12 mouse cellular contexts compared by ENCODE assay signal in the genomic region with DNA sequence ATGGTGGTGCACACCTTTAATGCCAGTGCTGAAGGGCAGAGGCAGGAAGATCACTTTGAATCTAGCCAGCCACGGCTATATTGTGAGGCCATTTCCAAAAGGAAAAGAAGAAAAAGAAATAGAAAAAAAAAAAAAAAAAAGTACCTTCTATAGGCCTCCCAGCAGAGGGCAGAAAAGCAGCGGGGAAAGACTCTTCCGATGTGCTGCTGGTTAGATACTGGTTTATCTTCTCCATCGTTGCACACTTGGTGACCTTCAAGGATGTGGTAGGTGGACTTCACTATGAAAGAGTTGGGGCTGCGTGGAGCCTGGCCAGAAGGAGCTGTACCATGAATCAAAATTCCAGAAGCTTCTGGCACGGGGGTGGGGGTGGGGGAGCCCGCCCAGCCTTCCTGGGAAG. TPM values are rescaled to one million over a fixed set of nuclear protein-coding genes. Genes with fewer than 3 reads are reported as not detected.
DNase-seq lines count a peak whose midpoint lies in the region; ATAC-seq and TF ChIP-seq lines count a peak whose summit lies in the region.
"Had no signal": no experiment of that assay in that cellular context is flagged by ENCODE, and none has a peak within 500 bp of the region (broad histone marks: within the 10 kb centered on the region; RNA-seq: fewer than 3 reads in every experiment).

No protein-coding gene starts in this region.

- no peak overlapping the region for H3K9ac ChIP-seq in hindbrain, embryonic 14.5 days
- no peak overlapping the region; the same call in 1 of the 2 replicates for H3K9ac ChIP-seq in midbrain, postnatal 0 days (replicated peaks; ENCODE audit: low read length, poor library complexity, severe bottlenecking)
- H3K9ac ChIP-seq in midbrain, embryonic 13.5 days (replicated peaks) = no peak overlapping the region
- H3K9ac ChIP-seq in MEL (ENCODE audit: control insufficient read depth, low read depth, low read length, poor library complexity, severe bottlenecking) = no peak overlapping the region
- H3K9ac ChIP-seq: limb, embryonic 15.5 days had no signal

- peak; percentile 69 for TF ChIP-seq CTCF in midbrain, postnatal 0 days (IDR thresholded peaks at IDR 0.05)
- peak; percentile 34 to 57 (median 41); a peak in 5 of 6 replicates for TF ChIP-seq CTCF in MEL (IDR thresholded peaks at IDR 0.05 in 2 of 3, conservative IDR thresholded peaks at IDR 0.05 in 1 of 3; ENCODE audit: control insufficient read depth in 1 of 3, insufficient read depth in 1 of 3, low read depth in 2 of 3, low read length in 3 of 3, poor library complexity in 1 of 3, severe bottlenecking in 1 of 3)

- no peak for ATAC-seq in hindbrain, embryonic 14.5 days (ENCODE audit: low FRiP score)
- ATAC-seq in midbrain, postnatal 0 days (ENCODE audit: low FRiP score) = no peak
- ATAC-seq in midbrain, embryonic 13.5 days = no peak
- peak; percentile 57; the same call in 1 of the 2 replicates for ATAC-seq in megakaryocyte-erythroid progenitor cell, adult 5-6 weeks (replicated peaks; ENCODE audit: low FRiP score, low TSS enrichment, poor library complexity, severe bottlenecking)

- TF ChIP-seq EP300 in MEL (IDR thresholded peaks at IDR 0.05; ENCODE audit: low read depth in 1 of 2, low read length in 2 of 2) = no peak

- TF ChIP-seq RAD21 in MEL (IDR thresholded peaks at IDR 0.05; ENCODE audit: low read depth, low read length) = peak; percentile 68

- whole genome bisulfite sequencing in hindbrain, embryonic 14.5 days = 16% methylated on average over 6 of the region's 7 CpGs
- WGBS in hindbrain, embryonic 10.5 days = 23% methylated on average over 7 of the region's 7 CpGs
- 13% methylated on average over 7 of the region's 7 CpGs for WGBS in midbrain, postnatal 0 days
- WGBS in midbrain, embryonic 13.5 days = 25% methylated on average over 7 of the region's 7 CpGs

- TF ChIP-seq POLR2A in MEL (IDR thresholded peaks at IDR 0.05; ENCODE audit: control insufficient read depth in 1 of 2, insufficient read depth in 1 of 2, low read depth in 1 of 2, low read length in 2 of 2, poor library complexity in 1 of 2) = no peak

- H3K9me3 ChIP-seq in hindbrain, embryonic 14.5 days (ENCODE audit: control insufficient read depth, low read length) = no peaks in the 10 kb centered on the region
- 0 out of 2 replicates have a peak, but pooled peaks cover 4% of the 10 kb centered on the region for H3K9me3 ChIP-seq in hindbrain, embryonic 10.5 days
- no peaks in the 10 kb centered on the region for H3K9me3 ChIP-seq in midbrain, postnatal 0 days (ENCODE audit: low read length)
- H3K9me3 ChIP-seq in midbrain, embryonic 13.5 days = no peaks in the 10 kb centered on the region
- no peaks in the 10 kb centered on the region for H3K9me3 ChIP-seq in MEL (replicated peaks; ENCODE audit: insufficient read depth, low read length)
- H3K9me3 ChIP-seq: limb, embryonic 15.5 days had no signal

- H3K27ac ChIP-seq in hindbrain, embryonic 14.5 days = no peak overlapping the region
- no peak overlapping the region for H3K27ac ChIP-seq in hindbrain, embryonic 10.5 days
- no peak overlapping the region for H3K27ac ChIP-seq in midbrain, postnatal 0 days (ENCODE audit: low read depth, low read length)
- H3K27ac ChIP-seq in midbrain, embryonic 13.5 days = no peak overlapping the region
- no peak overlapping the region for H3K27ac ChIP-seq in MEL (ENCODE audit: control insufficient read depth, low read depth, low read length)
- H3K27ac ChIP-seq: limb, embryonic 15.5 days had no signal

- no peaks in the 10 kb centered on the region for H3K4me1 ChIP-seq in hindbrain, embryonic 14.5 days (replicated peaks; ENCODE audit: control insufficient read depth, insufficient read depth, low read length)
- no peaks in the 10 kb centered on the region for H3K4me1 ChIP-seq in hindbrain, embryonic 10.5 days (replicated peaks)
- no peaks in the 10 kb centered on the region for H3K4me1 ChIP-seq in midbrain, postnatal 0 days (ENCODE audit: insufficient read depth, low read length)
- no peaks in the 10 kb centered on the region for H3K4me1 ChIP-seq in midbrain, embryonic 13.5 days (replicated peaks)
- H3K4me1 ChIP-seq in MEL (ENCODE audit: control insufficient read depth in 1 of 2, insufficient read depth in 2 of 2, low read length in 2 of 2) = no peaks in the 10 kb centered on the region

- DNase-seq in hindbrain, embryonic 14.5 days (ENCODE audit: low spot score) = peak; percentile 56
- DNase-seq in hindbrain, embryonic 10.5 days (ENCODE audit: low spot score) = no peak
- DNase-seq in midbrain, postnatal 0 days (ENCODE audit: low spot score) = peak; percentile 56
- DNase-seq in MEL (ENCODE audit: low read depth, low spot score) = peak; percentile 25
- no peak for DNase-seq in heart, postnatal 36 days
- no peak for DNase-seq in left cerebral cortex, postnatal 4 days
- DNase-seq: adrenal gland, postnatal 10 days had no signal

- H3K4me2 ChIP-seq in hindbrain, embryonic 14.5 days (replicated peaks) = no peak overlapping the region
- no peak overlapping the region for H3K4me2 ChIP-seq in midbrain, postnatal 0 days (ENCODE audit: low read depth, low read length, poor library complexity, severe bottlenecking)
- H3K4me2 ChIP-seq in midbrain, embryonic 13.5 days (replicated peaks) = no peak overlapping the region
- H3K4me2 ChIP-seq: limb, embryonic 15.5 days had no signal

- intact Hi-C loops in heart, postnatal 36 days (cut with DNase I) = loop anchor here (1.0 to 5.0 kb wide), 2 partner anchors 101 to 233 kb away; no protein-coding TSS in a partner anchor
- intact Hi-C loops in left cerebral cortex, postnatal 4 days (cut with DNase I) = no loop called here

- H3K36me3 ChIP-seq in hindbrain, embryonic 14.5 days (replicated peaks; ENCODE audit: control insufficient read depth, insufficient read depth) = no peaks in the 10 kb centered on the region
- H3K36me3 ChIP-seq in hindbrain, embryonic 10.5 days = no peaks in the 10 kb centered on the region
- H3K36me3 ChIP-seq in midbrain, postnatal 0 days (ENCODE audit: insufficient read depth, low read length) = no peaks in the 10 kb centered on the region
- H3K36me3 ChIP-seq in midbrain, embryonic 13.5 days = no peaks in the 10 kb centered on the region
- H3K36me3 ChIP-seq in MEL (ENCODE audit: control insufficient read depth in 1 of 2, insufficient read depth in 2 of 2, low read length in 2 of 2) = no peaks in the 10 kb centered on the region
- H3K36me3 ChIP-seq: limb, embryonic 15.5 days had no signal

- no peak overlapping the region for H3K4me3 ChIP-seq in hindbrain, embryonic 14.5 days (replicated peaks; ENCODE audit: low read length)
- no peak overlapping the region for H3K4me3 ChIP-seq in hindbrain, embryonic 10.5 days
- no peak overlapping the region for H3K4me3 ChIP-seq in midbrain, postnatal 0 days (ENCODE audit: low read depth, low read length)
- no peak overlapping the region for H3K4me3 ChIP-seq in midbrain, embryonic 13.5 days (replicated peaks)
- H3K4me3 ChIP-seq in MEL (ENCODE audit: control insufficient read depth in 1 of 2, insufficient read depth in 1 of 2, low read depth in 2 of 2, low read length in 2 of 2) = no peak overlapping the region
- H3K4me3 ChIP-seq: erythroblast, embryonic 14.5 days; limb, embryonic 15.5 days had no signal

- H3K27me3 ChIP-seq in hindbrain, embryonic 14.5 days (ENCODE audit: control insufficient read depth, insufficient read depth, low read length) = no peaks in the 10 kb centered on the region
- no peaks in the 10 kb centered on the region for H3K27me3 ChIP-seq in hindbrain, embryonic 10.5 days (ENCODE audit: insufficient read depth, poor library complexity, severe bottlenecking)
- H3K27me3 ChIP-seq in midbrain, postnatal 0 days (ENCODE audit: insufficient read depth, low read length) = no peaks in the 10 kb centered on the region
- H3K27me3 ChIP-seq in midbrain, embryonic 13.5 days = no peaks in the 10 kb centered on the region
- H3K27me3 ChIP-seq in MEL (ENCODE audit: control insufficient read depth in 1 of 2, insufficient read depth in 2 of 2, low read length in 2 of 2) = peaks cover 0 to 4% of the 10 kb centered on the region in 2 experiments; a peak in 2 of 4 replicates
- H3K27me3 ChIP-seq: limb, embryonic 15.5 days had no signal

- no peaks in the 10 kb centered on the region for H3K79me2 ChIP-seq in MEL (ENCODE audit: control insufficient read depth, insufficient read depth, low read length, poor library complexity)

RNA-seq across cellular contexts. Expression of a gene that starts 15.8 kb away (rescaled TPM):
- not detected in 2 replicates for polyA plus RNA-seq in hindbrain, embryonic 14.5 days (2014; fragmentation: Nextera tagmentation; extraction: Ambion mirVana)
- not detected in 2 replicates for polyA plus RNA-seq in hindbrain, embryonic 10.5 days (2016; fragmentation: Nextera tagmentation; extraction: Ambion mirVana)
- not detected in 2 replicates for total RNA-seq in midbrain, postnatal 0 days (2014; rRNA removed)
- polyA plus RNA-seq in midbrain, postnatal 0 days (2015; fragmentation: Nextera tagmentation; extraction: Ambion mirVana) = not detected in 2 replicates
- polyA plus RNA-seq in midbrain, embryonic 13.5 days (2015; fragmentation: Nextera tagmentation; extraction: Ambion mirVana) = not detected in 2 replicates
- not detected in 2 replicates for total RNA-seq in MEL (2012; rRNA removed)
- not detected for polyA plus RNA-seq in MEL (2012; ENCODE audit: insufficient read depth in 1 of 2, insufficient read length in 2 of 2, low read depth in 1 of 2, low replicate concordance in 2 of 2, missing spikeins in 1 of 2)
- not detected in 2 replicates for total RNA-seq in megakaryocyte-erythroid progenitor cell, adult 5-6 weeks (2014; fragmentation: Nextera tagmentation)
- not detected in 2 replicates for total RNA-seq in megakaryocyte-erythroid progenitor cell, adult 5-6 weeks (2017)
- total RNA-seq in heart, postnatal 36 days (2021) = not detected
- total RNA-seq in left cerebral cortex, postnatal 4 days (2021) = not detected
- total RNA-seq: adrenal gland, postnatal 10 days had no signal
- polyA plus RNA-seq: erythroblast, embryonic 14.5 days; intestine, embryonic 14.5 days; limb, embryonic 15.5 days had no signal

RNA-seq across cellular contexts. Expression of a gene that starts 23.9 kb away (rescaled TPM):
- 24.5 and 28.8 TPM in 2 replicates for polyA plus RNA-seq in hindbrain, embryonic 14.5 days (2014; fragmentation: Nextera tagmentation; extraction: Ambion mirVana)
- 45.3 and 46.6 TPM in 2 replicates for polyA plus RNA-seq in hindbrain, embryonic 10.5 days (2016; fragmentation: Nextera tagmentation; extraction: Ambion mirVana)
- total RNA-seq in midbrain, postnatal 0 days (2014; rRNA removed) = 22.8 and 23.3 TPM in 2 replicates
- polyA plus RNA-seq in midbrain, postnatal 0 days (2015; fragmentation: Nextera tagmentation; extraction: Ambion mirVana) = 23.5 and 26.4 TPM in 2 replicates
- polyA plus RNA-seq in midbrain, embryonic 13.5 days (2015; fragmentation: Nextera tagmentation; extraction: Ambion mirVana) = 33.9 and 35.2 TPM in 2 replicates
- 24.9 and 25.7 TPM in 2 replicates for total RNA-seq in MEL (2012; rRNA removed)
- polyA plus RNA-seq in MEL (2012; ENCODE audit: insufficient read depth in 1 of 2, insufficient read length in 2 of 2, low read depth in 1 of 2, low replicate concordance in 2 of 2, missing spikeins in 1 of 2) = 10 to 100 TPM in 1 of 2 experiments, not detected in 1; 55.6 TPM
- 34.2 and 43.8 TPM in 2 replicates for total RNA-seq in megakaryocyte-erythroid progenitor cell, adult 5-6 weeks (2014; fragmentation: Nextera tagmentation)
- 51.5 and 81.2 TPM in 2 replicates for total RNA-seq in megakaryocyte-erythroid progenitor cell, adult 5-6 weeks (2017)
- total RNA-seq in heart, postnatal 36 days (2021) = 10 to 100 TPM; 25.3 to 26.7 TPM
- 10 to 100 TPM; 19.6 to 25.9 TPM for total RNA-seq in left cerebral cortex, postnatal 4 days (2021)

RNA-seq across cellular contexts. Expression of a gene that starts 26.5 kb away (rescaled TPM):
- polyA plus RNA-seq in hindbrain, embryonic 14.5 days (2014; fragmentation: Nextera tagmentation; extraction: Ambion mirVana) = 1.4 and 1.5 TPM in 2 replicates
- polyA plus RNA-seq in hindbrain, embryonic 10.5 days (2016; fragmentation: Nextera tagmentation; extraction: Ambion mirVana) = 3.6 and 4.0 TPM in 2 replicates
- 1.1 TPM in 2 replicates for total RNA-seq in midbrain, postnatal 0 days (2014; rRNA removed)
- polyA plus RNA-seq in midbrain, postnatal 0 days (2015; fragmentation: Nextera tagmentation; extraction: Ambion mirVana) = 0.48 and 0.51 TPM in 2 replicates
- polyA plus RNA-seq in midbrain, embryonic 13.5 days (2015; fragmentation: Nextera tagmentation; extraction: Ambion mirVana) = 1.2 and 1.4 TPM in 2 replicates
- total RNA-seq in MEL (2012; rRNA removed) = 0.65 and 1.3 TPM in 2 replicates
- under 1 TPM in 1 of 2 experiments, not detected in 1; 0.96 TPM for polyA plus RNA-seq in MEL (2012; ENCODE audit: insufficient read depth in 1 of 2, insufficient read length in 2 of 2, low read depth in 1 of 2, low replicate concordance in 2 of 2, missing spikeins in 1 of 2)
- 0.22 and 2.0 TPM in 2 replicates for total RNA-seq in megakaryocyte-erythroid progenitor cell, adult 5-6 weeks (2014; fragmentation: Nextera tagmentation)
- total RNA-seq in megakaryocyte-erythroid progenitor cell, adult 5-6 weeks (2017) = 6.5 TPM in 1 of 2 replicates, not detected in the other
- under 1 TPM; 0.06 to 0.14 TPM for total RNA-seq in heart, postnatal 36 days (2021)
- under 1 TPM; 0.84 to 0.91 TPM for total RNA-seq in left cerebral cortex, postnatal 4 days (2021)

RNA-seq across cellular contexts. Expression of a gene that starts 53.7 kb away (rescaled TPM):
- 4.2 and 5.0 TPM in 2 replicates for polyA plus RNA-seq in hindbrain, embryonic 14.5 days (2014; fragmentation: Nextera tagmentation; extraction: Ambion mirVana)
- polyA plus RNA-seq in hindbrain, embryonic 10.5 days (2016; fragmentation: Nextera tagmentation; extraction: Ambion mirVana) = 1.5 and 2.4 TPM in 2 replicates
- 8.8 and 11.0 TPM in 2 replicates for total RNA-seq in midbrain, postnatal 0 days (2014; rRNA removed)
- 6.9 and 7.9 TPM in 2 replicates for polyA plus RNA-seq in midbrain, postnatal 0 days (2015; fragmentation: Nextera tagmentation; extraction: Ambion mirVana)
- polyA plus RNA-seq in midbrain, embryonic 13.5 days (2015; fragmentation: Nextera tagmentation; extraction: Ambion mirVana) = 0.84 and 1.2 TPM in 2 replicates
- under 0.01 and 0.07 TPM in 2 replicates for total RNA-seq in MEL (2012; rRNA removed)
- under 1 TPM in 1 of 2 experiments, not detected in 1; 0.08 TPM for polyA plus RNA-seq in MEL (2012; ENCODE audit: insufficient read depth in 1 of 2, insufficient read length in 2 of 2, low read depth in 1 of 2, low replicate concordance in 2 of 2, missing spikeins in 1 of 2)
- not detected in 2 replicates for total RNA-seq in megakaryocyte-erythroid progenitor cell, adult 5-6 weeks (2014; fragmentation: Nextera tagmentation)
- not detected in 2 replicates for total RNA-seq in megakaryocyte-erythroid progenitor cell, adult 5-6 weeks (2017)
- total RNA-seq in heart, postnatal 36 days (2021) = 100 to 1,000 TPM in 1 of 2 experiments, 10 to 100 TPM in 1; 81.8 to 110 TPM
- 1 to 10 TPM; 3.0 to 5.7 TPM for total RNA-seq in left cerebral cortex, postnatal 4 days (2021)

Comparison
In these comparisons a context has a peak if more than half of its experiments do, and no peak if none do; other contexts are left out.
1. DNase-seq: peak in hindbrain, embryonic 14.5 days (single experiment), midbrain, postnatal 0 days (single experiment) and MEL (single experiment); none in hindbrain, embryonic 10.5 days (single experiment), heart, postnatal 36 days (0 of 2) and left cerebral cortex, postnatal 4 days (single experiment).